Mouse (Mus musculus) hindbrain, embryonic 11.5 days (tissue): ENCODE results near the gene Lpcat3. TPM values are rescaled to one million over a fixed set of nuclear protein-coding genes. Genes with fewer than 3 reads are reported as not detected.
"Not testable (repeated sequence)": the region's sequence is repeated elsewhere in the genome, so short reads cannot be mapped to it uniquely, and the experiment has no call there.

Experiments
- ATAC-seq: fragments of 200-750 bp; cut with Nextera tagmentation; 2 replicates; pipeline ENCODE4 v1.8.0; 2017; ENCODE audit warnings: mild to moderate bottlenecking, moderate TSS enrichment, moderate library complexity; ENCODE audit not compliant: low FRiP score
- DNase-seq: peaks from one replicate; pipeline ENCODE4 v3.0.0-alpha.2; 2015; ENCODE audit warnings: low spot score
- H3K27ac ChIP-seq: fragments of 300-500 bp; sonication (generic); 2 replicates; pipeline ENCODE4 v1.5.1; 2014; ENCODE audit warnings: mild to moderate bottlenecking, low read depth, low read length
- H3K27me3 ChIP-seq: fragments of 300-500 bp; sonication (generic); 2 replicates; pipeline ENCODE4 v1.6.1; 2014; ENCODE audit warnings: mild to moderate bottlenecking, low read length, moderate library complexity, mixed read lengths; ENCODE audit not compliant: control insufficient read depth, insufficient read depth
- H3K36me3 ChIP-seq: fragments of 300-500 bp; sonication (generic); 2 replicates; pipeline ENCODE4 v1.6.1; 2014; ENCODE audit warnings: mild to moderate bottlenecking, low read length, moderate library complexity, mixed read lengths; ENCODE audit not compliant: control insufficient read depth, insufficient read depth
- H3K4me1 ChIP-seq: fragments of 300-500 bp; sonication (generic); replicated peaks from 2 replicates; pipeline ENCODE4 v1.6.1; 2014; ENCODE audit warnings: low read length, mixed read lengths; ENCODE audit not compliant: control insufficient read depth, insufficient read depth
- H3K4me2 ChIP-seq: fragments of 300-500 bp; sonication (generic); replicated peaks from 2 replicates; pipeline ENCODE4 v1.6.1; 2014; ENCODE audit warnings: mild to moderate bottlenecking, low read depth, low read length
- H3K4me3 ChIP-seq: fragments of 300-500 bp; sonication (generic); 2 replicates; pipeline ENCODE4 v1.5.1; 2014; ENCODE audit warnings: low read depth, low read length
- H3K9ac ChIP-seq: fragments of 300-500 bp; sonication (generic); 2 replicates; pipeline ENCODE4 v1.6.1; 2014; ENCODE audit warnings: low read depth, low read length
- H3K9me3 ChIP-seq: fragments of 300-500 bp; sonication (generic); 2 replicates; pipeline ENCODE4 v1.6.1; 2016; ENCODE audit warnings: low read length; ENCODE audit not compliant: control insufficient read depth
- WGBS: fragments of 180-500 bp; shearing (Covaris S2); extraction: QIAGEN DNeasy Blood & Tissue Kit; methylation state at CpG from one replicate; pipeline ENCODE4 v1.1.7; 2014; 5-methylcytosine and 5-hydroxymethylcytosine counted together
- polyA plus RNA-seq: library from polyadenylated mRNA; unstranded; fragments of >200 nt; fragmentation: Nextera tagmentation; extraction: Ambion mirVana; gene quantifications from 2 replicates; pipeline ENCODE4 v1.2.1, GENCODE M21; 2014

Gene Lpcat3
- polyA plus RNA-seq, 1 experiment from 2014 or later = 43.2 TPM

DNA sequence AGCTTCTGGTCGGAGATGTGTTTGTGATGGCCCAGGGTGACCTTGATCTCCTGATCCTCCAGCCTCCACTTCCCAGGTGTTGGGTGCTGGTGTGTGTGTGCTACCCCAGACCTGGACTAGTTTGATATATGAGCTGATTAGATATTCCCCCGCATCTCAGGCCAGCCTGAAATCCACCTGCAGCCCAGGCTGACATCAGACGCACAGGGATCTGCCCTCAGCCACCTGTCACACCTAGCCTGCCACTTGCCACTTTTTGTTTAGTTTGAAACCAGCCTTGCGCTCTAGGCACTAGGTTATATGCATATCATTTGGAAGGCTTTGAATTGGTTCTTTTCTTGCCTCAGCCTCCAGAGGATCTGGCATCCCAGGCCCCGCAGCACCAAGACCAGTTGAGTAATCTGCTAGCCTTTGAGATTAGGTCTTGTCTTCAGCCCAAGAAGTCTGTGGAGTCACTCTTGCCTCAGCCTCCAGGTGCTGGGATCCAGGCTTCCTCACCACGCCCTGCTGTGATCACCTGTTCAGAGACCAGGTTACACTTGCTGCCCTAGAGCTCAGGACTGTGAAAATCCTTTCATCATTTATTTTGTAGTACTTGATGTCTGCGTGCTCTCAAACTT is 7.6 kb downstream of the Lpcat3 start:
- no peak overlapping the region for H3K9ac ChIP-seq
- no peak overlapping the region for H3K4me2 ChIP-seq
- WGBS = 90% methylated on average over 7 of the region's 7 CpGs
- no peaks in the 10 kb centered on the region for H3K36me3 ChIP-seq
- no peak for ATAC-seq
- H3K4me1 ChIP-seq = no peaks in the 10 kb centered on the region
- H3K27me3 ChIP-seq = no peaks in the 10 kb centered on the region
- H3K4me3 ChIP-seq = no peak overlapping the region
- H3K27ac ChIP-seq = no peak overlapping the region
- no peak for DNase-seq
- no peaks in the 10 kb centered on the region for H3K9me3 ChIP-seq

DNA sequence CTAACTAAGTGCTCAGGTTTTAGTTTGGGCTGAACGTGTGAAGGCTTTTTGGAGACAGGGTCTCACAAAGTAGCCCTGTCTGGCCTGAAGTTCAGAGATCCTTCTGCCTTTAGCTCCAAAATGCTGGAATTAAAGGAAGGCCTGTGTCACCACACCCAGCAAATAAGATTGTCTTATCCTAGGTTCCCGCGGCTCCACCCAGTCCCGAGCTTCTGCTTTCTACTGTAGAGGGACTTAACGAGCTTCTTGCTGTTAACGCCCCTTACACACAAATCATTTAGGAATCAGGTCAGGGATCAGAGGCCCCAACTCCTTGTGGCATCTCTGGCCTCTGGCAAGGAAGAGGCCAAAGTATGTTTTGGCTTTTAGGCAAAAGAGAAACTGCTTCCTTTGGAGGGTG is 9.3 kb downstream of the Lpcat3 start:
- Histone ChIP-seq H3K9me3 (no peaks in the 10 kb centered on the region), H3K27ac (no peak overlapping the region), H3K4me2 (no peak overlapping the region), H3K4me1 (no peaks in the 10 kb centered on the region), H3K27me3 (no peaks in the 10 kb centered on the region), H3K9ac (no peak overlapping the region), H3K36me3 (no peaks in the 10 kb centered on the region), H3K4me3 (no peak overlapping the region)
- WGBS = 79% methylated on average over 6 of the region's 6 CpGs
- DNase-seq (no peak), ATAC-seq (no peak)

DNA sequence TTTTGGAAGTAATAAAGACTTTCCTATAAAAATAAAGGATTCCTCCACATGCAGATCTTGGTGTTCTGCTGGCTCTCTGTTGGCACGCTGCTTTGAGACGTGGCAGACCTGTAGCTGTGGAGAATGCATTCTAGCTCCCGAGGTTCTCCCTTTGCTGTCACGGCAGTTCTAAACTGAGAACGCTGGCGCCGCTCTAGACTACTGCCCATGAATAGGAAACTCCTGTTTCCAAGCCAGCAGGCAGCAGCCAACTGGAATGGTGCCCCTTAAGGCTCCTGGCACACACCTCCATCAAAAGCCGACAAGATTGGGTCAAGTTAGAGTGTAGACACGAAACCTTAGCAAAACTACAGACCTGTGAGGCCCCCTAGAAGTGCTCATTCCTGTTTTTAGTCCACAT is 10.8 kb downstream of the Lpcat3 start:
- H3K27ac ChIP-seq = no peak overlapping the region
- no peaks in the 10 kb centered on the region for H3K27me3 ChIP-seq
- ATAC-seq = no peak
- H3K4me3 ChIP-seq = no peak overlapping the region
- no peak for DNase-seq
- WGBS = 89% methylated on average over 9 of the region's 9 CpGs
- no peaks in the 10 kb centered on the region for H3K9me3 ChIP-seq
- H3K4me2 ChIP-seq = no peak overlapping the region
- H3K9ac ChIP-seq = no peak overlapping the region
- no peaks in the 10 kb centered on the region for H3K36me3 ChIP-seq
- no peaks in the 10 kb centered on the region for H3K4me1 ChIP-seq

DNA sequence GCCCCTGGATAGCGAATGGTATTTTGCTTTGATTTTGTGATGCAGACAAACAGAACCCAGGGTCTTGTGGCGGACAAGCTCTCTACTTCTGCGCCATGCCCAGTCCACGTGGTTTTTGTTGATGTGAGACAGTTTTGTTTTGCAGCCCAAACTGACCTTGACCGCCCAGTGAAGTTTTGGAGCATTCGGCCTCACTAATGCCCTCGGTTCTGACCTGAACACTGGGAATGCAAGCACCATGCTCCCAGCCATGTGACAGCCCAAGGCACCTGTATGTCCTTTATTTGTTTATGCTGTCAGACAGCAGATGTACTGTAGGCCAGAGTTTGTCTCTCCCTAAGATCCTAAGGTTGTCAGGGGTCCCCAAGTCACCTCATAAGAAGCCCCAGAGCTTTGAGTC is 11.8 kb downstream of the Lpcat3 start:
- DNase-seq (no peak), ATAC-seq (no peak)
- Histone ChIP-seq H3K9ac (no peak overlapping the region), H3K9me3 (no peaks in the 10 kb centered on the region), H3K27me3 (no peaks in the 10 kb centered on the region), H3K4me2 (no peak overlapping the region), H3K36me3 (no peaks in the 10 kb centered on the region), H3K4me1 (no peaks in the 10 kb centered on the region), H3K4me3 (no peak overlapping the region), H3K27ac (no peak overlapping the region)
- WGBS = 96% methylated on average over 7 of the region's 7 CpGs

DNA sequence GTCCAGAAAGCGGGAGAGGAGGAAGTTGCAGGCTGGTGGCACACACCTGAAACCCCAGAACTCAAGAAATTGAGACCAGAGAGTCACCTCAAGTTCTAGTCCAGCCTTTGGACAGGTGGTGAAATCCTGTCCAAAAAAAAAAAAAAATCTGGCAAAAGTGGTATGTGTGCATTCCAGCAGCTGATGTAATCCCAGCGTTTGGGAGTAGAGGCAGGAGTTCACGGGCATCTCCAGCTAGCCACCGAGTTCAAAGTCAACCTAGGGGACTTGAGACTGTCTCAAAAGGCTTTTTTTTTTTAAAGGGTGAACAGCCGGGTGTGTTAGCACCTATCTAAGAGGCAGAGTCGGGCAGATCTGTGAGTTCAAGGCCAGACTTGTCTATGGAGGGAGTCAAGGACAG is 13.3 kb downstream of the Lpcat3 start:
- H3K4me3 ChIP-seq = no peak overlapping the region
- H3K36me3 ChIP-seq = no peaks in the 10 kb centered on the region
- no peaks in the 10 kb centered on the region for H3K4me1 ChIP-seq
- ATAC-seq = no peak
- 90% methylated on average over 6 of the region's 6 CpGs for WGBS
- no peak overlapping the region for H3K4me2 ChIP-seq
- no peak for DNase-seq
- no peaks in the 10 kb centered on the region for H3K9me3 ChIP-seq
- H3K27ac ChIP-seq = no peak overlapping the region
- no peak overlapping the region for H3K9ac ChIP-seq
- no peaks in the 10 kb centered on the region for H3K27me3 ChIP-seq

DNA sequence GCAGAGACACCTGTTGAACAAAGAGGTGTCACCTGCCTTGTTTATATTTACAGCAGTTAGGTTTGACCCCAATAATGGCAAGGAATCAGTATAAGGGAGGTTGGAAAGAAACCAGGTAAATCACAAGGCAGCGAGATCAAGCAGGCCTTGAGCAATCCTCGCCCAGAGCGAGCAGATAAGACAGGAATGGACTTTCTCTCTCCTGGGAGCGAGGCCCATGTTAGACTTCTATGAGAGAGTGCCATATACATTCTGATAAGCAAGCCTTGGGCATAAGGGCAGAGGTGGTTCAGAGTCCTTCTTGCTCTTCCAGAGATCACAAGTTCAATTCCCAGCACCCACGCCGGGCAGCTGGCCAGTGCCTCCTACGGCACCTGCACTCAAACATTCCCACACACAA is 15.9 kb downstream of the Lpcat3 start:
- Histone ChIP-seq H3K4me3 (no peak overlapping the region), H3K27ac (no peak overlapping the region), H3K9ac (no peak overlapping the region), H3K4me2 (no peak overlapping the region), H3K4me1 (no peaks in the 10 kb centered on the region), H3K9me3 (no peaks in the 10 kb centered on the region), H3K36me3 (no peaks in the 10 kb centered on the region), H3K27me3 (no peaks in the 10 kb centered on the region)
- ATAC-seq (no peak), DNase-seq (no peak)
- 95% methylated on average over 7 of the region's 7 CpGs for WGBS

DNA sequence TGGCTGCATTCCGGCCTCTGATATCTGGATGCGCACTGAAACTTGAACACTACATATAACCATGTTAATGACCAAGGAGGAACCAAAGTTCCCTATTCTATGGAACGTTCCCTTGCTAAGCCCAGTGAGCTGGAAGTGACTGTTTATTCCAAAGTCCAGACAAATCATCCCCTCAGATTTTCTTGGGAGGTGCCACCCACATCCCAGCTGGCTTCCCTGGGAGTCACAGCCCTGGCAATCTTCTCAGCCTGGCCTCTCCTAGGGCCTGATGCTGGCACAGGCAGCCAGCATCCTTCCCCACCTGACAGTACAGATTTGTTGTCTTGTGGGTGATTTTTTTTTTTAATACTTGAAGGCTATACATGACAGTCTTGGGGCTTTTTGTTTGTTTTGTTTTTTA is 16.7 kb downstream of the Lpcat3 start:
- DNase-seq = no peak
- no peak overlapping the region for H3K4me3 ChIP-seq

DNA sequence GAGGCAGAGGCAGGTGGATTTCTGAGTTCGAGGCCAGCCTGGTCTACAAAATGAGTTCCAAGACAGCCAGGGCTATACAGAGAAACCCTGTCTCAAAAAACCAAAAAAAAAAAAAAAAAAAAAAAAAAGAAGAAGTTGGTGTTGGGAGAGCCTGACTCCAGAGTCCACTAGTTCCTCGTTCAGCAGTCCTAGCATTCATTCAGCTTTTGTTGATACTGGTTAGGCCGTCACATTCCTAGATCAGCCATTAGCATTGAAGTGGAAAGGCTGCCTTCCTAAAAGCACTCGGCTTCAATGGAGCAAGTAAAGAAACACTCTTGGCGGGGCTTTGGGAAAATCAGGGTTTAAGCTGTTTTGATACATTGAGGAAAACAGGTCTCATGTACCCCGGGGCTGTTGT is 19.5 kb downstream of the Lpcat3 start:
- not testable (repeated sequence) for H3K9ac ChIP-seq, H3K36me3 ChIP-seq, H3K4me2 ChIP-seq, H3K27me3 ChIP-seq, ATAC-seq, DNase-seq, H3K4me3 ChIP-seq, H3K9me3 ChIP-seq, H3K4me1 ChIP-seq, H3K27ac ChIP-seq
- WGBS = 66% methylated on average over 6 of the region's 6 CpGs

More for the DNA sequence above, 16.7 kb downstream of the Lpcat3 start:
- 92% methylated on average over 3 of the region's 3 CpGs for WGBS
- Histone ChIP-seq H3K27me3 (no peaks in the 10 kb centered on the region), H3K4me1 (no peaks in the 10 kb centered on the region), H3K36me3 (no peaks in the 10 kb centered on the region), H3K27ac (no peak overlapping the region), H3K9me3 (no peaks in the 10 kb centered on the region), H3K9ac (no peak overlapping the region), H3K4me2 (no peak overlapping the region)
- no peak for ATAC-seq

DNA sequence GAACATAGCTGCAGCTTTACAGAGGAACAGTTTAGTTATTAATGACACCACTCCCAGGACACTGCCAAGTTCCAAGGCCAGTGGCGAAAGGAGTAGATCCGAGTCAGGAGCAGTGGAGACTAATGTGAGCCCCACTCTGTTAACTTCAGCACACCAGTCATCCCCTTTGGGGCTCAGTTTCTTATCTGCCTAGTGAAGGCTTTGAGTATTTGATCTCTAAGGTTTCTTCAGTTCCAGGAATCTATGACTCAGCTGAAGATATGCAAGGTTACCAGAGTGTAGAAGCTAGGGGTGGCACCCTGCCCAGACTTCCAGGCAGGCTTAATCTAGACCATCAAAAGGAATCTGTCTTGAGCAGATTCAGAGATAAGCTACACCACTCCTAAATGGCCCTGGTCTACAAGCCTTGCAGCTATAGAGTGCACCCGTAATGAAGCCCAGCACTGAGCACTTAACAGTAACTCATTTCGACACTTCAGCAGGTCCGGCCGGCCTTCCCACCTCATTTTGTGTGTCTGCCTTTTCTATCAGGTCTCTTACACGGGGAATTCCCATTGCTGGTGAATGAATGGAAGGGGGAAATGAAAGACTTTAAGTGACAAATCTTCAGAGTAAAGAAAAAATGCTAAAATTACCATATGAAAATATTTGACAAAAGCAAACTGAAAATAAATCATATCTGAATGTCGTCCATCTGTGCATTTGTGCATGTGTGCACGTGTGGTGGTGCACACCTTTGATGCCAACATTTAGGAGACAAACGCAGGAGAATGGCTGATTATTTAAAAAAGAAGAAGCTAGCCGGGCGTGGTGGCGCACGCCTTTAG is 21.0 kb downstream of the Lpcat3 start:
- ATAC-seq (no peak), DNase-seq (no peak)
- no peaks in the 10 kb centered on the region for H3K9me3 ChIP-seq
- H3K4me1 ChIP-seq = no peaks in the 10 kb centered on the region
- WGBS = 90% methylated on average over 14 of the region's 14 CpGs
- no peak overlapping the region for H3K4me2 ChIP-seq
- H3K4me3 ChIP-seq = no peak overlapping the region
- no peak overlapping the region for H3K27ac ChIP-seq
- no peaks in the 10 kb centered on the region for H3K36me3 ChIP-seq
- H3K9ac ChIP-seq = no peak overlapping the region
- H3K27me3 ChIP-seq = no peaks in the 10 kb centered on the region
